Mouse (Mus musculus) embryonic fibroblast, embryonic 13.5 days (primary cell): ENCODE measurements around the gene Eps8.

Experiments
- CTCF ChIP-seq: IDR thresholded peaks from 2 replicates; pipeline ENCODE4 v1.5.1; 2011; ENCODE audit warnings: mild to moderate bottlenecking, control low read depth, low read length, moderate library complexity, borderline replicate concordance; ENCODE audit not compliant: insufficient read depth
- POLR2A ChIP-seq: IDR thresholded peaks from 2 replicates; pipeline ENCODE4 v1.6.1; 2011; ENCODE audit warnings: low read depth, mild to moderate bottlenecking, control low read depth, low read length, moderate library complexity

DNA sequence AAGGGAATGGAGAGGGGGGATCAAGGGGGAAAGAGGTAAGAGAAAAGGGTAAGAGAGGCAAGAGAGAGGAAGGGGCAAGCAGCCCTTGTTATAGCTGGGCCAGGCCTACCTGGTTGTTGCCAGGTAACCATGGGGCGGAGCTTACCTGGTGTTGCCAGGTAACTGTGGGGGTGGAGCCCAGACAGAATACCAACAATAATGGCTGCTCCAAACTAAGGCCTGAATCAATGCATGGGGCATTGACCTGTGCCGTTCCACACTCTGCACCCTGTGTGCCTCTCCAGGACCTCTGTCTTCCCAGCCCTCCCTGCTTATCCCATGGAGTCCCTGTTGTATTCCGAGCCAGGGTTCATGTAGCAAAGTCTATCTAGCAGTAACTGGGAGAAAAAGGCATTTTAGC is 187.0 kb downstream of the Eps8 start:
- TF ChIP-seq CTCF (no peak), POLR2A (no peak)
